Mouse (Mus musculus): ENCODE measurements at regions not wholly inside any gene's neighbourhood (a gene's known extent, or its start where the extent isn't known, plus 50 kb on each side); places are given as distances from the start of the nearest gene placed in this dataset.

DNA sequence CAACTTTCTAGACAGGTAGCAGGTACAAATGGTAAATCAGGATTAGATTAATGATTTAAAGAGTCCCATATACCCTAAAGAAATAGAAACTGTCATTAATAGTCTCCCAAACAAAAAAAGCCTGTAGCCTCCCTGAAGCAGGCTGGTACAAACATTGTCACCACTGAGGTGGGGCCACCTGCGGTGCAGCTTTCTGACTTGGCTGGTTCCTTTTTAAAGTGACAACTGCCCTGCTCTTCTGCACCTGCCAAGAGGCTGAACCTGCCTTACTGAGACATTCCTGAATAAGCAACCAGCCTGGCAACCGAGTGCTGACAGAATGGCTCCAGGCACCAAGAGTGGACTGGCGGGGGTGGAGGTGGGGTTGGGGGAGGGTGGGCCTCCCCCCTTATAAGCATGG is 687.0 kb upstream of the Vrk2 start:
- no peak for TF ChIP-seq ELF1 (IDR thresholded peaks at IDR 0.05; ENCODE audit: low read depth, low read length)
- TF ChIP-seq HCFC1 (IDR thresholded peaks at IDR 0.05; ENCODE audit: low read depth, low read length): no peak
- TF ChIP-seq CTCF (IDR thresholded peaks at IDR 0.05 in 2 of 3, conservative IDR thresholded peaks at IDR 0.05 in 1 of 3; ENCODE audit: control insufficient read depth in 1 of 3, insufficient read depth in 1 of 3, low read depth in 2 of 3, low read length in 3 of 3, poor library complexity in 1 of 3, severe bottlenecking in 1 of 3): no peak
- no peak for TF ChIP-seq POLR2A (IDR thresholded peaks at IDR 0.05; ENCODE audit: control insufficient read depth in 1 of 2, insufficient read depth in 1 of 2, low read depth in 1 of 2, low read length in 2 of 2, poor library complexity in 1 of 2)
- no peak for TF ChIP-seq UBTF (IDR thresholded peaks at IDR 0.05; ENCODE audit: borderline replicate concordance, insufficient read depth, low read depth, low read length)
- no peak for TF ChIP-seq CHD2 (IDR thresholded peaks at IDR 0.05; ENCODE audit: low read length)
- TF ChIP-seq ZMIZ1 (IDR thresholded peaks at IDR 0.05; ENCODE audit: low read depth, low read length): no peak
- no peak for TF ChIP-seq GABPA (IDR thresholded peaks at IDR 0.05; ENCODE audit: low read depth, low read length)
- no peak for TF ChIP-seq EP300 (IDR thresholded peaks at IDR 0.05; ENCODE audit: low read depth in 1 of 2, low read length in 2 of 2)
- TF ChIP-seq ETS1 (IDR thresholded peaks at IDR 0.05; ENCODE audit: low read depth, low read length): no peak
- TF ChIP-seq MXI1 (IDR thresholded peaks at IDR 0.05; ENCODE audit: low read depth, low read length): no peak
- TF ChIP-seq TCF12 (IDR thresholded peaks at IDR 0.05; ENCODE audit: low read depth, low read length): no peak
- no peak for TF ChIP-seq MEF2A (IDR thresholded peaks at IDR 0.05; ENCODE audit: extremely low read depth, insufficient replicate concordance, low read depth, low read length, poor library complexity, severe bottlenecking)
- no peak for TF ChIP-seq USF1 (IDR thresholded peaks at IDR 0.05; ENCODE audit: low read depth, low read length)
